Mouse (Mus musculus): ENCODE data around the gene Cypt3.

The Cypt3 gene

GRCm38 (mm10) chrX:153558293-153558692 is at the start of gene Cypt3:
Gene Cypt3 (plus strand): TSS chrX:153558593.
- DNase-seq (ENCODE audit: low spot score): no peak

GRCm38 (mm10) chrX:153515491-153515890 is 42.9 kb upstream of the Cypt3 start:
- DNase-seq (ENCODE audit: low spot score): no peak

GRCm38 (mm10) chrX:153528399-153528798 is 30.0 kb upstream of the Cypt3 start:
- DNase-seq (ENCODE audit: low spot score): no peak

GRCm38 (mm10) chrX:153556634-153557033 is 1.8 kb upstream of the Cypt3 start:
- no peak for DNase-seq (ENCODE audit: low spot score)

GRCm38 (mm10) chrX:153564650-153565049 is 6.3 kb downstream of the Cypt3 start:
- no peak for DNase-seq (ENCODE audit: low spot score)

- DNase-seq (ENCODE audit: low spot score): no peak
These were observed 41.2 kb downstream of the Cypt3 start for GRCm38 (mm10) chrX:153599583-153599982.
